Mouse (Mus musculus) forebrain, embryonic 16.5 days (tissue): ENCODE data around the gene Hikeshi. TPM values are rescaled to one million over a fixed set of nuclear protein-coding genes. Genes with fewer than 3 reads are reported as not detected.
A peak's percentile ranks its signal among the peaks of the same experiment; 100 is the strongest.

Experiments
- ATAC-seq: fragments of 200-750 bp; cut with Nextera tagmentation; 2 replicates; pipeline ENCODE4 v1.8.0; 2017; ENCODE audit warnings: mild to moderate bottlenecking, moderate library complexity
- H3K27ac ChIP-seq: fragments of 300-500 bp; sonication (generic); 2 replicates; pipeline ENCODE4 v1.5.1; 2014; ENCODE audit warnings: low read length, control low read depth
- H3K27me3 ChIP-seq: fragments of 300-500 bp; sonication (generic); replicated peaks from 2 replicates; pipeline ENCODE4 v1.6.1; 2014; ENCODE audit warnings: low read length; ENCODE audit not compliant: control insufficient read depth, insufficient read depth
- H3K36me3 ChIP-seq: fragments of 300-500 bp; sonication (generic); 2 replicates; pipeline ENCODE4 v1.6.1; 2014; ENCODE audit not compliant: control insufficient read depth, insufficient read depth
- H3K4me1 ChIP-seq: fragments of 300-500 bp; sonication (generic); replicated peaks from 2 replicates; pipeline ENCODE4 v1.6.1; 2014; ENCODE audit warnings: low read length; ENCODE audit not compliant: control insufficient read depth, insufficient read depth
- H3K4me2 ChIP-seq: fragments of 300-500 bp; sonication (generic); 2 replicates; pipeline ENCODE4 v1.6.1; 2014; ENCODE audit warnings: mild to moderate bottlenecking, low read length, control low read depth
- H3K4me3 ChIP-seq: fragments of 300-500 bp; sonication (generic); replicated peaks from 2 replicates; pipeline ENCODE4 v1.5.1; 2014; ENCODE audit warnings: mild to moderate bottlenecking, low read length, control low read depth
- H3K9ac ChIP-seq: fragments of 300-500 bp; sonication (generic); replicated peaks from 2 replicates; pipeline ENCODE4 v1.6.1; 2014; ENCODE audit warnings: low read depth, low read length, control low read depth
- H3K9me3 ChIP-seq: fragments of 300-500 bp; sonication (generic); 2 replicates; pipeline ENCODE4 v1.6.1; 2016; ENCODE audit warnings: low read length; ENCODE audit not compliant: control insufficient read depth
- WGBS: fragments of 180-500 bp; shearing (Covaris S2); extraction: QIAGEN DNeasy Blood & Tissue Kit; methylation state at CpG from one replicate; pipeline ENCODE4 v1.1.7; 2014; 5-methylcytosine and 5-hydroxymethylcytosine counted together
- polyA plus RNA-seq: library from polyadenylated mRNA; unstranded; fragments of >200 nt; fragmentation: Nextera tagmentation; extraction: Ambion mirVana; gene quantifications from 2 replicates; pipeline ENCODE4 v1.2.1, GENCODE M21; 2015

Gene Hikeshi
- polyA plus RNA-seq, 1 experiment from 2014 or later, result 154 TPM

DNA sequence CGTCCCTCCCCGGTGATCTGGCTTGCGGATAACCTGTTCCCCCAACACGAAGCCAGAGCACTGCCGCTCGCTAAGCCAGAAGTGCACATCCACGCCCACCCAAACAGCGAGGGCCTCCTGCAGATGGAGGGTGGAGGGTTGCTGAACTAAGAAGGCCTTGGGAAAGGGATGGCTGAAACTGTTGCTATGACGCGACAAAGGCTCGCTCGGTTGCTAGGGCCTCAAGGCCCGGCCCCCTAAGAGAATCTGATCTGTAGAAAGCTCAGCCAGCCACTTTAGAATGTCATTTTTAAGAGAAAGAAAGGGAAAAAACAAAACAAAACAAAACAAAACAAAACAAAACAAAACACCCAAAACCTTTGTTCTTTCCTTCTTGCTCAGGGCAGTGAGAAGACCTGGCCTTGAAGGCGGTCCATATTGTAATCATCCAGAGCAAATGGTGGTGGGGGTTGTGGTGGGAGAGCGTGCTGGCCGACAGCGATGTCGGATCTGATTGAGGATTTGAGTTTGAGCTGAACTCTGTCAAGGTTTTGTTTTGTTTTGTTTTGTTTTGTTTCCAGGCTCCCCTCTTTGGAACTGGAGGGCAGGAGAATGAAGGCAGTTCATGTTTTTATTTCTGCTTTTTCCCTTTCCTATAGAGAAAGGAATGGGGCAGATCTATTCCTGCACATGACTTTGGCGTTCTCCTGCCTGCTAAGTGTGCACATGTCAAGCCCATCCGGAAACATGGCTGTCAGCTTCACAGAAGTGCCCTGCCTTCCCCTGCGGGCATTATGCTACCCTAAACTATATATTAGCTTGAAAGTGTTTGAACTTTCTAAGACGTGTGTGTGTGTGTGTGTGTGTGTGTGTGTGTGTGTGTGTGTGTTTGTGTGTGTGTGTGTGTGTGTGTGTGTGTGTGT is 37.3 kb downstream of the Hikeshi start, which contains the start of gene Ccdc81:
Gene Ccdc81 (minus strand): TSS at position 188 of the 902 bp plus-strand sequence.
- WGBS, result 27% methylated on average over 22 of the region's 22 CpGs
- Histone ChIP-seq H3K36me3 (no peaks in the 10 kb centered on the region), H3K9ac (no peak within 1 kb of the TSS), H3K27ac (no peak within 1 kb of the TSS), H3K9me3 (no peaks in the 10 kb centered on the region), H3K27me3 (no peaks in the 10 kb centered on the region), H3K4me1 (peaks cover 8% of the 10 kb centered on the region), H3K4me3 (no peak within 1 kb of the TSS), H3K4me2 (peak within 1 kb of the TSS; percentile 30)
- peak; percentile 84 for ATAC-seq

DNA sequence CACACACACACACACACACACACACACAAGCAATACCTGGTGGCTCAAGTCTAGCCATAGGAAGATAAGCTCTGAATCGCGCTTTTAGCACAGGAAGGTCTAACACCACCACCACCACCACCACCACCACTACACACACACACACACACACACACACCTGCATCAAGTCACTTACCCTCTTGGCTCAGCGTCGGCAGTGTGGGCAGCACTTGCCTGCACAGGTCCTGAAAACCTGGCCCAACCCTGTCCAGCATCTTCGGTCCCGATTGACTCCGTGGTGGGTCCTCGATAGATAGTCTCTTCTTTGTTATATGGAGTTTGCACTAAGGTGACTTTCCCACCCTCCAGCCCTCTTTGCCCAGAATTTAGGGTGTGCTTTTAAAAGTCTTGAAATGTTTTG is 38.0 kb downstream of the Hikeshi start:
- Histone ChIP-seq H3K4me2 (no peak overlapping the region; the same call in 1 of the 2 replicates), H3K4me1 (peaks cover 8% of the 10 kb centered on the region), H3K9me3 (no peaks in the 10 kb centered on the region), H3K27ac (no peak overlapping the region), H3K36me3 (no peaks in the 10 kb centered on the region), H3K9ac (no peak overlapping the region), H3K27me3 (no peaks in the 10 kb centered on the region), H3K4me3 (no peak overlapping the region)
- ATAC-seq, result no peak
- 81% methylated on average over 8 of the region's 8 CpGs for WGBS

- Histone ChIP-seq H3K4me3 (no peak overlapping the region), H3K36me3 (no peaks in the 10 kb centered on the region), H3K27ac (no peak overlapping the region), H3K9me3 (no peaks in the 10 kb centered on the region), H3K4me2 (no peak overlapping the region), H3K4me1 (no peaks in the 10 kb centered on the region), H3K9ac (no peak overlapping the region), H3K27me3 (no peaks in the 10 kb centered on the region)
- 27% methylated on average over 4 of the region's 4 CpGs for WGBS
- no peak for ATAC-seq
Measured at GRCm38 (mm10) chr7:89891856-89892255, 49.1 kb downstream of the Hikeshi start.

GRCm38 (mm10) chr7:89891412-89891811 is 49.6 kb downstream of the Hikeshi start:
- no peak overlapping the region for H3K9ac ChIP-seq
- H3K27me3 ChIP-seq, result no peaks in the 10 kb centered on the region
- WGBS, result 78% methylated on average over 5 of the region's 5 CpGs
- H3K9me3 ChIP-seq, result no peaks in the 10 kb centered on the region
- H3K4me2 ChIP-seq, result no peak overlapping the region
- no peak overlapping the region for H3K27ac ChIP-seq
- no peaks in the 10 kb centered on the region for H3K4me1 ChIP-seq
- no peak for ATAC-seq
- no peak overlapping the region for H3K4me3 ChIP-seq
- H3K36me3 ChIP-seq, result no peaks in the 10 kb centered on the region

GRCm38 (mm10) chr7:89884551-89884950 is 56.5 kb downstream of the Hikeshi start:
- no peak overlapping the region for H3K4me2 ChIP-seq
- 72% methylated on average over 3 of the region's 3 CpGs for WGBS
- no peaks in the 10 kb centered on the region for H3K27me3 ChIP-seq
- H3K9me3 ChIP-seq, result no peaks in the 10 kb centered on the region
- no peak overlapping the region for H3K9ac ChIP-seq
- no peak for ATAC-seq
- H3K4me1 ChIP-seq, result no peaks in the 10 kb centered on the region
- H3K36me3 ChIP-seq, result no peaks in the 10 kb centered on the region
- no peak overlapping the region for H3K27ac ChIP-seq
- no peak overlapping the region for H3K4me3 ChIP-seq

GRCm38 (mm10) chr7:89879686-89880085 is 61.3 kb downstream of the Hikeshi start:
- Histone ChIP-seq H3K27ac (no peak overlapping the region), H3K27me3 (no peaks in the 10 kb centered on the region), H3K4me3 (no peak overlapping the region), H3K4me2 (no peak overlapping the region), H3K4me1 (no peaks in the 10 kb centered on the region), H3K36me3 (no peaks in the 10 kb centered on the region), H3K9me3 (no peaks in the 10 kb centered on the region), H3K9ac (no peak overlapping the region)
- no peak for ATAC-seq
- WGBS, result 69% methylated on average over 1 of the region's 1 CpGs

Other genes with a start within 250 kb of the Hikeshi start
- gene Ccdc81, start 37.6 kb downstream of the Hikeshi start, polyA plus RNA-seq, result 0.39 and 0.48 TPM in 2 replicates
- 35.0 and 45.1 TPM in 2 replicates for gene Eed, start 39.8 kb upstream of the Hikeshi start, polyA plus RNA-seq
- gene Picalm, start 189.0 kb upstream of the Hikeshi start, polyA plus RNA-seq, result 41.7 and 51.2 TPM in 2 replicates